Mouse (Mus musculus): Measurements from ENCODE around the gene Ifna11.
A peak's percentile ranks its signal among the peaks of the same experiment; 100 is the strongest.

Ifna11 gene

DNA sequence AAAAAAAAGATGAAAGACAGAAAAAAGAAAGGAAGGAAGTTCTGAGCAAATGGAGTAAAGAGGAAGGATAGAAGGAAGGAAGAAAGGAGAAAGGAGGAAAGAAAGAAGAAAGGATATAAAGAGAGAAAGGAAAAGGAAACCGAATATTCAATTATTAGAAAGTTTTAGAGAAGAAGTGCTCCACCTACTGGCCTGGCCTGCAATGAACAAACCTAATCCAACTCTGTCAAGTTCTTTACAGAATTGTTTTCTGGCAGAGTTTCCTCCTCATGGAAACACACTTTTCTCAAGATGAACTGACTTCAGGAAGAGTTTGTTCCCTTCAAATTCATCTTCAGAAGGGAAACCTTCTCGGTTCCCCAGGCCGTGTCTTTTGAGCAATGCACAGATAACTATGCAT is 19.1 kb downstream of the Ifna11 start:
- no peak for DNase-seq (ENCODE audit: low read depth in 1 of 2, low spot score in 2 of 2)

DNA sequence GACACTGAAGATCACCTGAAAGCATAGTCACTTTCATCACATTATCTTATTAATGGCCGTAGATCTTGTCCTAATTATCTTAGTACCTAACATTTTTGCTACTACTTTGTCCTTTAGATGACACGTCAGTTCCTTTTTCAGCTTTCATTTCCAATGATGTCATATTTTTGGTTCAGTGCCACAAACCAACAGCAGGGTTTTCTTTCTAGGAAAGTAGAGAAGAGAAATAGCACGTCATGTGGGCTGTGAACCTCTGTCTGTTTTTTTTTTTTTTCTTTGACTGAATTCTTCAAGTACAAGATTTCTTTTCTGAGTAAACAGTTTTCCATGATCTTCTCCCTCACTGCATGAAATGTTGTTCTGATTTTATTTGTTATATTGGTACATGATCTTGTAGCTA is 20.3 kb downstream of the Ifna11 start:
- DNase-seq (ENCODE audit: low read depth in 1 of 2, low spot score in 2 of 2): no peak

DNA sequence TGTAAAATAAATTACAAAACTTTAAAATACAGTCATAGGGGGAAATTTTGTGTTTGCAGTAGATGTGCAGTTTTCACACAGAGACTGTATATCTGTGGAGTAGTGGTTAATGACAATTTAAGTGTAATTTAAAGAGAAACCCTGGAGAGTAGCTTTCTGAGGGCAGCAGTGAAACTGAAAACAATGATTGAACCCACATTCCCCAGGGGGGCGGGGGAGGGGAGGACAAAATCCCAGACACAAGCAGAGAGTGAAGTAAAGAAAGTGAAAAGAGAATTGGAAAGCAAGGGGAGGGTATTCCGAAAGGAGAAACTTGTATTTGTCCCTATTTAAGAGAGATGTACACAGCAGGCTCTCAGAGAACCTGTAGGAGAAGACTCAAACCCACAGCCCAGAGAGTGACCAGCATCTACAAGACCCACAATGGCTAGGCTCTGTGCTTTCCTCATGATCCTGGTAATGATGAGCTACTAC is 21.7 kb downstream of the Ifna11 start, which contains the start of gene Ifna4:
Gene Ifna4, plus strand, starts transcription at position 424 of the 474 bp plus-strand sequence.
- DNase-seq (ENCODE audit: low read depth in 1 of 2, low spot score in 2 of 2): no peak

DNA sequence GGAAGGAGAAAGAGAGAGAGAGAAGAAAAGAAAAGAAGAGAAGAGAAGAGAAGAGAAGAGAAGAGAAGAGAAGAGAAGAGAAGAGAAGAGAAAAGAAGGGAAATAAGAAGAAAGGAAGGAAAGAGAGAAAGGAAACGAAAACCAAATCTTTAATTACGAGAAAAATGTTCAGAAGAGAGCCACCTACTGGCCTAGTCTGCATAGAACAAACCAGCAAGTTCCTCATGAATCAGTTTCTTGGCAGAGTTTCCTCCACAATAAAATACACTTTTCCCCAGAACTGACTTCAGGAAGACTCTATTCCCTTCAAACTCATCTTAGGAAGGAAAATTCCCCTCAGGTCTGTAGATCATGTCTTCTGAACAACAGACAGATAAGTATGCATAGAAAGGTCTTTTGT is 25.6 kb downstream of the Ifna11 start:
- no peak for DNase-seq (ENCODE audit: low read depth in 1 of 2, low spot score in 2 of 2)

DNA sequence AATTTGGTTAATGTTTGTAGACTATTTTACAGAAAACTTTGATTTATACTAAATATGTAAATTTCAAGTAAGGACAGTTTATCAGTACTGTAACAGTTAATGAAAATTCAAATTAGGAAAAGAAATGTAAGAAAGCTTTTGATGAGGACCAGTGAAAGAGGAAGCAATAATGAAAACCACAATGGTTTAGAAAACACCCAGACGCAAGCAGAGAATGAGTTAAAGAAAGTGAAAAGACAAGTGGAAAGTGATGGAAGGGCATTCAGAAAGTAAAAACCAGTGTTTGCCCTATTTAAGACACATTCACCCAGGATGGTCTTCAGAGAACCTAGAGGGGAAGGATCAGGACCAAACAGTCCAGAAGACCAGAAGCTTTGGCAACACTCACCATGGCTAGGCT is 29.9 kb downstream of the Ifna11 start, which contains the start of gene Ifna1:
Gene Ifna1, plus strand, starts transcription at position 390 of the 400 bp plus-strand sequence.
- DNase-seq (ENCODE audit: low read depth in 1 of 2, low spot score in 2 of 2): no peak

DNA sequence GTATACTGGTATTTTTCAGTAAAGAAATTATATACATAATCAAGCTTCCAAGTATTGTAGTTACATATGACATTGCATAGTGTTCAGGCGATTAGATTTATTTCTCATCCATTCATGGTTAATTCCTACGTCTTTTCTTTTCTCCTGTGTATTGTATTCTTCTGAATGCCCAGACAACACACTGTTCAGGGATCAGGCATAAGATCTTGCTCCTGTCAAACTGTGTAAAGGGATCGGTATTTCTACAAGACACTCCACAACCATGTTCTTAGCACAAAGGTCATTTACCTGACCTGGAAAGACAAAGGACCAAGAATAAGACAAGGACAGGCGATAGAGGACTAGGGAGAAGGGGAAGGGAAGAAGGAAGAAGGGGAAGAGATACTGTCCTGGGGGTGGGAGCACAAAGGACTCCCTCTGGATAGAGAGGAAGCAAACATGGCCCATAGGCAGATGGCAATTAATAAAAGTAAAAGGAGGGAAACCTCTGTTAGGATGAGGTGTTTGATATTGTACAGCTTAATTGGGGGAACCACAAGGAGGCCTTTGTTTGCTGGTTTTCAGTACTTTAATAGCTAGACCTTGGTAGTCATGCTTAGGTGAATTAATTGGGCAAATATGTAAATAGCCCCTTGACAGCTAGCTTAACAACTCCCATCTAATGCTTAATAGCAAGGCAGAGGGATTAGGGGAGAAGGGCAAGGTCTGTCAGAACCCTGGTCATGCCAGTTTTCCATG is 31.4 kb downstream of the Ifna11 start:
- no peak for DNase-seq (ENCODE audit: low read depth in 1 of 2, low spot score in 2 of 2)

DNA sequence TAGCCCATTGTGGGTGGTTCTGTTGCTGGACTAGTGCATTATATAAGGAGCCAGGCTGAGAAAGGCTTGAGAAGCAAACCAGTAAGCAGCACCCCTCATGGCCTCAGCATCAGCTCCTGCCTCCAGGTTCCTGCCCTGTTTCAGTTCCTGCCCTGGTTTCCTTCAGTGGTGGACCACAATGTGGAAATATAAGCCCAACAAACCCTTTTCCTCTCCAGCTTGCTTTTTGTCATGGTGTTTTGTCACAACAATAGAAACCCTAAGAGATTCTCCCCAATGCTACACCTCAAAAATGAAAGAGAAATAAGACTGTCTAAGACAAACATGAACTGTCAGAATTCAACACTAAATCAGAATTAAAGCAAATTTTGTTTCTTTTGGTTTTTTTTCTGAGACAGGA is 39.5 kb downstream of the Ifna11 start:
- DNase-seq (ENCODE audit: low read depth in 1 of 2, low spot score in 2 of 2): no peak

DNA sequence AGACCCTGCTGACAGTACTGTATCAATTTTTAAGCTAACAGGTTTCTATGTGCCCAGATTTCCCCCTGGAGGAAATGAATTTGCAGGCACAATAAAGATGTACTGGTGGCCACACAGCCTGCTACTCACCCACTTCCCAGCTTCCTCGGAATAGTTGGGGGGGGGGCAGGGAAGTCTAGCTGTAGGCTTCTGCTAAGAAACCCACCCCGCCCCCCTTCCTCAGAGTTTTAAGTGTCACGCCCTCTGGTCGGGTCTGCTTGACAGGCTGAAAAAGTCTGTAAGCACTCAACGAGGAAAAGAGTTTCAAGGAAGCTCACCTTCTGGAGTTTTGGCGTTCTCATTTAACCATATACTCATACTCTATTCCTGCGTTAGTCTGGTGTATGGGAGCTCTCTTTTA is 43.5 kb downstream of the Ifna11 start:
- DNase-seq (ENCODE audit: low read depth in 1 of 2, low spot score in 2 of 2): no peak

DNA sequence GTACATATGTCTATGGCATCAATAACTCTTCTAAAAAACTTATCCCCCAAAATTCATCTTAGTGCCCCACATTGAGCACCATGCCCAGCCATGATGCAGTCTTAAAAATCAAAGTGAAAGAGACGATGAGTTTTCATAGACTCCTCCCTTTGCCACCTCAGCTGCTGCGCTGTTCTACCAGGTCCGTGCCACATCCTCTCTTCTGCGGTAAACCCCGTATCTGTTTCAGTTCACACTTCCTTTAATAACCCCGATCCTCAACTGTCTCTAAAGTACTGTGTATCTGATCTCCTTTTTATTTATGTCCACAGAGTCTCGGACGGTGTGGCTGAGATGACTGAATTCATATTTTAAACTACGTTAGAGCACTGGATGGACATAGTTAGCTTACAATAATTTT is 44.8 kb downstream of the Ifna11 start:
- peak; percentile 42 to 49 for DNase-seq (ENCODE audit: low read depth in 1 of 2, low spot score in 2 of 2)

DNA sequence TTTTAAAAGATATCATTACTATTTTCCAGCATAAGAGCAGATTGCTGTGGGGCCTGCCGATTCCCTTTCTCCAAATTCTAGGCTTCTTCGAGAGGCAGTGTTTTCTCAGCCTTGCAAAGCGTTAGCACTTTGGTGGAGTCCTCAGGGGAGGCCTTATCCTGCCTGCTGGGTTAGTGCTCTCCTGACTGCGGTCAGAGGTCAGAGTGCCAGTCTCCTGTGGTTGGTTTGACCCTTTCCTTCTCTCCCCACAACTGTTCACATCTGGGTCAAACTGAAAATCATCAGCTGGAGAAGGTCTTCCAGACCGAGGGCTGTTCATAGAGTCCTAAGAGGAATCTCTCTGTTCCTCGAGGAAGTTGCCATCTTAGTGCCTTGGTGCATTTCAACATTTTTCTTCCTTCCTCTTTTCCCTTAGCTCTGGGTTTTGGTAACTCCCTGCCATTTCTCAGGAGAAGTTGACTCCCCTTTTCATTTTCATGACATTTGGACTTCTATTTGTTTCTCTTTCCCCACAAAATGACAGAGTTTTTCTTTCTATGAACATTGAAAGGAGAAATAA is 45.3 kb downstream of the Ifna11 start:
- DNase-seq (ENCODE audit: low read depth in 1 of 2, low spot score in 2 of 2): no peak

DNA sequence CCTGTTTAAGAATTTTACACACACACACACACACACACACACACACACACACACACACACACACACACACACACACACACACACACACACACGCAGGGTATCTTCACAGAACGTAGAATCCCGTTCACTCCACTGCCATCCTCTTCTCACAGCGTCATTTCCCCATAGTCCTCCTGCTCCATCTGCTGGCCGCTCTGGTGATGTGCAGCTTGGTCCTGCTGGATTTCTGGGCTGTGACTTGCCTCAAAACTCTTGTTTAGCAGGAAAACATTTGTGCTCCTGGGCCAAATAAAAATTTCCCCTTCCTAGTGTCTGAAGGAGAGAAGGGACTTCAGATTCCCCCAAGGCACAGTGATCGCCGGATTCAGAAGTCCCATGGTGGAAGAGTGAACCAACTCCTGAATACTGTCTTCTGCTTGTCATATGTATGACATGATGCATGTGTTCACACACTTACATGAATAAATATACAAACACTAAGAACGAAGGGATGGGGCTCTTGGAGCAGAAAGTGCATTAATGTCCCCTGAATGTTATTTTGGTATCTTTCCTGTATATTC is 47.7 kb downstream of the Ifna11 start:
- DNase-seq (ENCODE audit: low read depth in 1 of 2, low spot score in 2 of 2): peak; percentile 53 to 68

DNA sequence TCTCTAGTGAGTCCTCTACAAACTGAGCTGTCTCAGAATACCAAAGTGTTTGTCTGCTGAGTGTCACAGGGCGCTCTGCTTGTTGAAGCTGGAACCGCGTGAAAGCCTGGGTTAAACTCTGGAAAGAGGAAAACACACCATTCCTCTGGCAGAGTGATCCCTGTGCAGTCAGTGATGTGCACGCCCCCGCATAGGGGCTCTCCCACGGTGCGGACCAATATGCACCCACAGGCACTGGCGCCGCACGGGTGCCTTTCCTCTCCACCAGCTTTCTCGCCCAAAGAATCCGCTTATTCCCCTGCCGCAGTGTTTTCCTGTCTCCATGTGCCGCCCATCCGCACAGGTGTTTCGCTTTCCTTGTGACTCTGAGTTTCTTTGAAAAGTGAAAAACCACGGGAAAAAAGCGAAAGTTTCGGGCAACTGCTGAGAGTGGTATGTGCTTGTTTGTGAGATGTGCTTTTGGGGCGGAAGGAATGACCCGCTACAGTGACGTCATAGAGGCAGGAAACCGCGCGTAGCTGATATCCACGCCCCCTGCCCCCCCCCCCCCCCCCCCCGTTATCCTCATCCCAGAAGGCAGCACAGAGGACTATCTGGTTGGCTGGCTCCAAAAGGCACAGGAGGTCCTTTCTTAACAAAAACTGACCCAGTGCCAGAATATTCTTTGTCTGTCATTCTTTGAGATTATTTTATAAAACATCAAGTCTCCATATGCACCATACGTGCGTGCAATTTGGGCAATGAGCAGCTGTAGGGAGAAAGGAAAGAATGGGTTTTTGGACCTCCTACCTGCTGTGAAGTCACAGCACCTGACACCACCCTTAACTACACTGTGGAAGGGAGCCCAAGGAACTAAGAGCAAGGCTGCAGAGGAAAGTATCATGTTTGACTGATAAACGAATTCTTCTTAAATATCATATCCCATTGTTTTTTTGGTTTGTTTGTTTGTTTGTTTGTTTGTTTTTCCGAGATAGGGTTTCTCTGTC is 48.5 kb downstream of the Ifna11 start:
- no peak for DNase-seq (ENCODE audit: low read depth in 1 of 2, low spot score in 2 of 2)

Measured in monocyte, adult 2 months (primary cell).